Mouse (Mus musculus): ENCODE measurements at regions not wholly inside any gene's neighbourhood (a gene's known extent, or its start where the extent isn't known, plus 50 kb on each side); places are given as distances from the start of the nearest gene placed in this dataset.
"Not testable (repeated sequence)": the region's sequence is repeated elsewhere in the genome, so short reads cannot be mapped to it uniquely, and the experiment has no call there.

- 96% methylated on average over 4 of the region's 4 CpGs for whole genome bisulfite sequencing
- Histone ChIP-seq H3K27ac (ENCODE audit: low read depth, low read length) (no peak overlapping the region), H3K9ac (ENCODE audit: low read length) (no peak overlapping the region), H3K4me1 (ENCODE audit: control insufficient read depth, insufficient read depth, low read length) (no peaks in the 10 kb centered on the region), H3K36me3 (ENCODE audit: control insufficient read depth, insufficient read depth, low read length) (no peaks in the 10 kb centered on the region), H3K27me3 (ENCODE audit: control insufficient read depth, insufficient read depth, low read length) (no peaks in the 10 kb centered on the region), H3K9me3 (ENCODE audit: control insufficient read depth, low read length) (no peaks in the 10 kb centered on the region), H3K4me3 (ENCODE audit: low read depth, low read length) (no peak overlapping the region), H3K4me2 (no peak overlapping the region)
- ATAC-seq (ENCODE audit: low FRiP score) (no peak), DNase-seq (ENCODE audit: low spot score, missing footprints) (no peak)
Observed at GRCm38 (mm10) chr16:86826641-86827040, 527.3 kb upstream of the N6amt1 start.

GRCm38 (mm10) chr16:86823496-86823895 is 530.5 kb upstream of the N6amt1 start:
- Histone ChIP-seq H3K9me3 (ENCODE audit: control insufficient read depth, low read length) (no peaks in the 10 kb centered on the region), H3K4me3 (ENCODE audit: low read depth, low read length) (no peak overlapping the region), H3K9ac (ENCODE audit: low read length) (no peak overlapping the region), H3K4me1 (ENCODE audit: control insufficient read depth, insufficient read depth, low read length) (no peaks in the 10 kb centered on the region), H3K27ac (ENCODE audit: low read depth, low read length) (no peak overlapping the region), H3K4me2 (no peak overlapping the region), H3K27me3 (ENCODE audit: control insufficient read depth, insufficient read depth, low read length) (no peaks in the 10 kb centered on the region), H3K36me3 (ENCODE audit: control insufficient read depth, insufficient read depth, low read length) (no peaks in the 10 kb centered on the region)
- DNase-seq (ENCODE audit: low spot score, missing footprints) = no peak
- WGBS = 95% methylated on average over 1 of the region's 1 CpGs
- no peak for ATAC-seq (ENCODE audit: low FRiP score)

GRCm38 (mm10) chr16:86821586-86821985 is 532.4 kb upstream of the N6amt1 start:
- no peaks in the 10 kb centered on the region for H3K36me3 ChIP-seq (ENCODE audit: control insufficient read depth, insufficient read depth, low read length)
- H3K27me3 ChIP-seq (ENCODE audit: control insufficient read depth, insufficient read depth, low read length) = no peaks in the 10 kb centered on the region
- no peaks in the 10 kb centered on the region for H3K9me3 ChIP-seq (ENCODE audit: control insufficient read depth, low read length)
- H3K27ac ChIP-seq (ENCODE audit: low read depth, low read length) = no peak overlapping the region
- H3K4me3 ChIP-seq (ENCODE audit: low read depth, low read length) = no peak overlapping the region
- ATAC-seq (ENCODE audit: low FRiP score) (no peak), DNase-seq (ENCODE audit: low spot score, missing footprints) (no peak)
- 96% methylated on average over 2 of the region's 2 CpGs for WGBS
- H3K4me2 ChIP-seq = no peak overlapping the region
- H3K9ac ChIP-seq (ENCODE audit: low read length) = no peak overlapping the region
- H3K4me1 ChIP-seq (ENCODE audit: control insufficient read depth, insufficient read depth, low read length) = no peaks in the 10 kb centered on the region

GRCm38 (mm10) chr16:86818639-86819038 is 535.3 kb upstream of the N6amt1 start:
- not testable (repeated sequence) for DNase-seq (ENCODE audit: low spot score, missing footprints); H3K36me3 ChIP-seq (ENCODE audit: control insufficient read depth, insufficient read depth, low read length); H3K4me3 ChIP-seq (ENCODE audit: low read depth, low read length); ATAC-seq (ENCODE audit: low FRiP score); H3K9me3 ChIP-seq (ENCODE audit: control insufficient read depth, low read length); H3K4me1 ChIP-seq (ENCODE audit: control insufficient read depth, insufficient read depth, low read length); H3K27me3 ChIP-seq (ENCODE audit: control insufficient read depth, insufficient read depth, low read length); H3K27ac ChIP-seq (ENCODE audit: low read depth, low read length); H3K9ac ChIP-seq (ENCODE audit: low read length); H3K4me2 ChIP-seq
- WGBS = 84% methylated on average over 1 of the region's 1 CpGs

GRCm38 (mm10) chr16:86816763-86817593 is 537.0 kb upstream of the N6amt1 start:
- Histone ChIP-seq H3K27ac (ENCODE audit: low read depth, low read length) (no peak overlapping the region), H3K9ac (ENCODE audit: low read length) (no peak overlapping the region), H3K9me3 (ENCODE audit: control insufficient read depth, low read length) (no peaks in the 10 kb centered on the region), H3K4me3 (ENCODE audit: low read depth, low read length) (no peak overlapping the region), H3K4me1 (ENCODE audit: control insufficient read depth, insufficient read depth, low read length) (no peaks in the 10 kb centered on the region), H3K36me3 (ENCODE audit: control insufficient read depth, insufficient read depth, low read length) (no peaks in the 10 kb centered on the region), H3K27me3 (ENCODE audit: control insufficient read depth, insufficient read depth, low read length) (no peaks in the 10 kb centered on the region), H3K4me2 (no peak overlapping the region)
- 71% methylated on average over 8 of the region's 8 CpGs for WGBS
- ATAC-seq (ENCODE audit: low FRiP score) (no peak), DNase-seq (ENCODE audit: low spot score, missing footprints) (no peak)

GRCm38 (mm10) chr16:86816006-86816405 is 538.0 kb upstream of the N6amt1 start:
- H3K9ac ChIP-seq (ENCODE audit: low read length) = no peak overlapping the region
- H3K4me3 ChIP-seq (ENCODE audit: low read depth, low read length) = no peak overlapping the region
- 80% methylated on average over 2 of the region's 2 CpGs for WGBS
- H3K9me3 ChIP-seq (ENCODE audit: control insufficient read depth, low read length) = no peaks in the 10 kb centered on the region
- H3K4me2 ChIP-seq = no peak overlapping the region
- H3K27ac ChIP-seq (ENCODE audit: low read depth, low read length) = no peak overlapping the region
- no peak for ATAC-seq (ENCODE audit: low FRiP score)
- no peaks in the 10 kb centered on the region for H3K36me3 ChIP-seq (ENCODE audit: control insufficient read depth, insufficient read depth, low read length)
- H3K4me1 ChIP-seq (ENCODE audit: control insufficient read depth, insufficient read depth, low read length) = no peaks in the 10 kb centered on the region
- DNase-seq (ENCODE audit: low spot score, missing footprints) = no peak
- H3K27me3 ChIP-seq (ENCODE audit: control insufficient read depth, insufficient read depth, low read length) = no peaks in the 10 kb centered on the region

- Histone ChIP-seq H3K27ac (ENCODE audit: low read depth, low read length) (no peak overlapping the region), H3K9me3 (ENCODE audit: control insufficient read depth, low read length) (no peaks in the 10 kb centered on the region), H3K36me3 (ENCODE audit: control insufficient read depth, insufficient read depth, low read length) (no peaks in the 10 kb centered on the region), H3K4me2 (no peak overlapping the region), H3K27me3 (ENCODE audit: control insufficient read depth, insufficient read depth, low read length) (no peaks in the 10 kb centered on the region), H3K9ac (ENCODE audit: low read length) (no peak overlapping the region), H3K4me3 (ENCODE audit: low read depth, low read length) (no peak overlapping the region), H3K4me1 (ENCODE audit: control insufficient read depth, insufficient read depth, low read length) (no peaks in the 10 kb centered on the region)
- ATAC-seq (ENCODE audit: low FRiP score) = no peak
- DNase-seq (ENCODE audit: low spot score, missing footprints) = no peak
- WGBS = 86% methylated on average over 5 of the region's 5 CpGs
Observed at GRCm38 (mm10) chr16:86812692-86813091, 541.3 kb upstream of the N6amt1 start.

- Histone ChIP-seq H3K9ac (ENCODE audit: low read length) (no peak overlapping the region), H3K4me3 (ENCODE audit: low read depth, low read length) (no peak overlapping the region), H3K36me3 (ENCODE audit: control insufficient read depth, insufficient read depth, low read length) (no peaks in the 10 kb centered on the region), H3K4me1 (ENCODE audit: control insufficient read depth, insufficient read depth, low read length) (no peaks in the 10 kb centered on the region), H3K27ac (ENCODE audit: low read depth, low read length) (no peak overlapping the region), H3K27me3 (ENCODE audit: control insufficient read depth, insufficient read depth, low read length) (no peaks in the 10 kb centered on the region), H3K4me2 (no peak overlapping the region), H3K9me3 (ENCODE audit: control insufficient read depth, low read length) (no peaks in the 10 kb centered on the region)
- 81% methylated on average over 5 of the region's 5 CpGs for WGBS
- ATAC-seq (ENCODE audit: low FRiP score) (no peak), DNase-seq (ENCODE audit: low spot score, missing footprints) (no peak)
Observed at GRCm38 (mm10) chr16:86808644-86809324, 545.2 kb upstream of the N6amt1 start.

GRCm38 (mm10) chr16:86806374-86806773 is 547.6 kb upstream of the N6amt1 start:
- H3K27me3 ChIP-seq (ENCODE audit: control insufficient read depth, insufficient read depth, low read length) = no peaks in the 10 kb centered on the region
- DNase-seq (ENCODE audit: low spot score, missing footprints) = no peak
- H3K4me3 ChIP-seq (ENCODE audit: low read depth, low read length) = no peak overlapping the region
- H3K4me1 ChIP-seq (ENCODE audit: control insufficient read depth, insufficient read depth, low read length) = no peaks in the 10 kb centered on the region
- no peaks in the 10 kb centered on the region for H3K9me3 ChIP-seq (ENCODE audit: control insufficient read depth, low read length)
- H3K27ac ChIP-seq (ENCODE audit: low read depth, low read length) = no peak overlapping the region
- no peak overlapping the region for H3K4me2 ChIP-seq
- no peaks in the 10 kb centered on the region for H3K36me3 ChIP-seq (ENCODE audit: control insufficient read depth, insufficient read depth, low read length)
- no peak for ATAC-seq (ENCODE audit: low FRiP score)
- 80% methylated on average over 2 of the region's 2 CpGs for WGBS
- no peak overlapping the region for H3K9ac ChIP-seq (ENCODE audit: low read length)

All from midbrain, embryonic 11.5 days (tissue).